Mouse (Mus musculus): ENCODE data around the gene Axdnd1. TPM values are rescaled to one million over a fixed set of nuclear protein-coding genes. Genes with fewer than 3 reads are reported as not detected.

The Axdnd1 gene
- under 1 TPM; 0.41 to 0.86 TPM for total RNA-seq (2021)

GRCm38 (mm10) chr1:156420671-156421297 lies at the start of gene Axdnd1:
Axdnd1 (minus strand) TSS chr1:156421159.
- peak; percentile 80 to 87 for DNase-seq (ENCODE audit: low spot score in 2 of 2)
- intact Hi-C loops (cut with DNase I) = loop anchor here (2.0 to 5.0 kb wide), 2 partner anchors 52 to 117 kb away; no protein-coding TSS in a partner anchor

GRCm38 (mm10) chr1:156470557-156470956 lies 49.6 kb upstream of the Axdnd1 start:
- intact Hi-C loops (cut with DNase I) = no loop called here
- DNase-seq (ENCODE audit: low spot score in 2 of 2) = no peak

GRCm38 (mm10) chr1:156468576-156468975 lies 47.6 kb upstream of the Axdnd1 start:
- DNase-seq (ENCODE audit: low spot score in 2 of 2) = no peak
- intact Hi-C loops (cut with DNase I) = no loop called here

GRCm38 (mm10) chr1:156467655-156468255 lies 46.8 kb upstream of the Axdnd1 start:
- DNase-seq (ENCODE audit: low spot score in 2 of 2) = peak in 1 of 2 experiments; percentile 5
- intact Hi-C loops (cut with DNase I) = no loop called here

GRCm38 (mm10) chr1:156464963-156465362 lies 44.0 kb upstream of the Axdnd1 start:
- DNase-seq (ENCODE audit: low spot score in 2 of 2) = no peak
- intact Hi-C loops (cut with DNase I) = no loop called here

GRCm38 (mm10) chr1:156463981-156464853 lies 43.3 kb upstream of the Axdnd1 start:
- DNase-seq (ENCODE audit: low spot score in 2 of 2) = no peak
- intact Hi-C loops (cut with DNase I) = no loop called here

GRCm38 (mm10) chr1:156462273-156462991 lies 41.5 kb upstream of the Axdnd1 start:
- no peak for DNase-seq (ENCODE audit: low spot score in 2 of 2)
- intact Hi-C loops (cut with DNase I) = no loop called here

- intact Hi-C loops (cut with DNase I) = no loop called here
- no peak for DNase-seq (ENCODE audit: low spot score in 2 of 2)
Measured at GRCm38 (mm10) chr1:156461036-156461435, 40.1 kb upstream of the Axdnd1 start.

GRCm38 (mm10) chr1:156460216-156460615 lies 39.3 kb upstream of the Axdnd1 start:
- DNase-seq (ENCODE audit: low spot score in 2 of 2) = no peak
- intact Hi-C loops (cut with DNase I) = no loop called here

- intact Hi-C loops (cut with DNase I) = no loop called here
- no peak for DNase-seq (ENCODE audit: low spot score in 2 of 2)
Measured at GRCm38 (mm10) chr1:156459690-156460089, 38.7 kb upstream of the Axdnd1 start.

GRCm38 (mm10) chr1:156458391-156459060 lies 37.6 kb upstream of the Axdnd1 start:
- no peak for DNase-seq (ENCODE audit: low spot score in 2 of 2)
- intact Hi-C loops (cut with DNase I) = no loop called here

GRCm38 (mm10) chr1:156455005-156455758 lies 34.2 kb upstream of the Axdnd1 start:
- DNase-seq (ENCODE audit: low spot score in 2 of 2) = no peak
- intact Hi-C loops (cut with DNase I) = no loop called here

- DNase-seq (ENCODE audit: low spot score in 2 of 2) = no peak
- intact Hi-C loops (cut with DNase I) = no loop called here
Measured at GRCm38 (mm10) chr1:156454384-156454783, 33.4 kb upstream of the Axdnd1 start.

GRCm38 (mm10) chr1:156453876-156454275 lies 32.9 kb upstream of the Axdnd1 start:
- DNase-seq (ENCODE audit: low spot score in 2 of 2) = no peak
- intact Hi-C loops (cut with DNase I) = no loop called here

GRCm38 (mm10) chr1:156450478-156450877 lies 29.5 kb upstream of the Axdnd1 start:
- no peak for DNase-seq (ENCODE audit: low spot score in 2 of 2)
- intact Hi-C loops (cut with DNase I) = no loop called here

GRCm38 (mm10) chr1:156449691-156450090 lies 28.7 kb upstream of the Axdnd1 start:
- DNase-seq (ENCODE audit: low spot score in 2 of 2) = no peak
- intact Hi-C loops (cut with DNase I) = no loop called here

- no peak for DNase-seq (ENCODE audit: low spot score in 2 of 2)
- intact Hi-C loops (cut with DNase I) = no loop called here
Measured at GRCm38 (mm10) chr1:156449089-156449488, 28.1 kb upstream of the Axdnd1 start.

GRCm38 (mm10) chr1:156445049-156445448 lies 24.1 kb upstream of the Axdnd1 start:
- intact Hi-C loops (cut with DNase I) = no loop called here

GRCm38 (mm10) chr1:156442776-156443175 lies 21.8 kb upstream of the Axdnd1 start:
- intact Hi-C loops (cut with DNase I) = no loop called here
- DNase-seq (ENCODE audit: low spot score in 2 of 2) = peak; percentile 36 to 46

More at GRCm38 (mm10) chr1:156445049-156445448, 24.1 kb upstream of the Axdnd1 start:
- DNase-seq (ENCODE audit: low spot score in 2 of 2) = no peak

All from left cerebral cortex, postnatal 36 days (tissue).